Mouse (Mus musculus) urinary bladder, postnatal 25 days (tissue): ENCODE data around the gene Ankrd44.

Experiments
- DNase-seq: peaks from one replicate; pipeline ENCODE4 v3.0.0; 2022; ENCODE audit warnings: low spot score

Ankrd44 gene

DNA sequence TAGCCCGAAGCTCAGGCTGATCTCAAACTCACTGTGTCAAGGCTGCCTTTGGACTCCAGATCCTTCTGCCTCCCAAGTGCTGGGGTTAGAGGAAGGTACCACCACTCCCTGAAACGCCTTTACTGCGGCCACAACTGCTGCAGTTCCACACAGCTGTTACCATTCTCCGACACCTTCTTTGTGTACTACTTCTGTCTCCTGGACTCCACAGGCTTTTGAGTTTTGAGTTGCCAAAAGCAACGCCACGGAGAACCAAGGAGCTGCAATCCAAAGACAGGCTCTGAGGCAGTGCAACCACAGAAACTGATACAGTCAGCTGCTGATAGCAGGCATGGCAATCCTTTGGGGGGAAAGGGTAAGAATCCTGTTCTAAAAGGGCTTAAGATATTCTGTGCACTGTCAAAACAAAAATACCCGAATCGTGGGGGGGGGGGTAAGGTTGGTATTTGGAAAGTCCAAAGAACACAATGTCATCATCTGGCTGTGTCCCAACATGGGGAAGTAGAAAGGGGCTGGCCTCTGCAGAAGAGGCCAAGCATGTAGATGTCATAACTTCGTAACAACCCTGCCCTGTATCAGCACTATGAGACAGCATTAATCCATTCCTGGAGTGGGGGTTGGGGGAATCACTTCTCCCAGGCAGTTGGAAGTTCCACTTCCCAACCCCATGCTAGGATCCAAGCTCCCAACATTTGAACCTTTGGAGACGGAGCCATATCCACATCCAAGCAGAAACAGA is 116.2 kb downstream of the Ankrd44 start:
- DNase-seq, result no peak

- DNase-seq, result no peak
Measured at GRCm38 (mm10) chr1:54809098-54809490, 117.1 kb downstream of the Ankrd44 start.

DNA sequence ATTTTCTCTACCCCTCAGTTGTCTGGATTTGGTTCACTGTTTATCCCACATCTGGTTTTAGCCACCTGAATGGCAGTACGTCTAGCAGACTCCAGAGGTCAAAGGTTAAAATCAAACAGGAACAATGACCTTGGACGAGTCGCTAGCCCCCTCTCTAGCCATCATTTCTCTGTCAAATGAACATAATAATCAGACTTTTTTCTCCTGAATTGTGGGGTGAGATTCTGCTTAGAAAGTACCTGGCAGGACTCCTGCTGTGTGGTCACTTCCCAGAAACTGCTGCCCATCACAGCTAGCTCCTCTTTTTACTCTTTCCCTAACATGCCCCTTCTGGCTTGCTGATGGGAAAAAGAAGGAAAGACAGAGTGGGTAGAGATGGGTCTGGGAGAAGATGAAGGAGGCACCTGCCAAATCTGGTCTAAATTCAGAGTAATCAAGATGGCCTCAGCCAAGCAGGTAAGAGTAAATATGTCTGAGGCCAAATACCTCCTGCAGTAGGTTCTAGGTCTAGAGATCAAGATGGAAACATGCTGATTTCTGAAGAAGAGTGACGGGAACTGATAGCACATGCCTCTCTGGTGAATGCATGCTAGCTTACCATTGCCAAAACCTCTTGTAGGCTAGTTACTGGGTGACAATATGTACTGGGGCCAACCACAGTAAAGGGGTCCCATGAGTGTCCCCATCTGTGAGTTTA is 117.6 kb downstream of the Ankrd44 start:
- DNase-seq, result no peak

- DNase-seq, result no peak
Measured at GRCm38 (mm10) chr1:54807832-54808231, 118.4 kb downstream of the Ankrd44 start.

- DNase-seq, result no peak
Measured at GRCm38 (mm10) chr1:54806116-54806850, 119.9 kb downstream of the Ankrd44 start.

GRCm38 (mm10) chr1:54804406-54804805 is 121.8 kb downstream of the Ankrd44 start:
- DNase-seq, result no peak

DNA sequence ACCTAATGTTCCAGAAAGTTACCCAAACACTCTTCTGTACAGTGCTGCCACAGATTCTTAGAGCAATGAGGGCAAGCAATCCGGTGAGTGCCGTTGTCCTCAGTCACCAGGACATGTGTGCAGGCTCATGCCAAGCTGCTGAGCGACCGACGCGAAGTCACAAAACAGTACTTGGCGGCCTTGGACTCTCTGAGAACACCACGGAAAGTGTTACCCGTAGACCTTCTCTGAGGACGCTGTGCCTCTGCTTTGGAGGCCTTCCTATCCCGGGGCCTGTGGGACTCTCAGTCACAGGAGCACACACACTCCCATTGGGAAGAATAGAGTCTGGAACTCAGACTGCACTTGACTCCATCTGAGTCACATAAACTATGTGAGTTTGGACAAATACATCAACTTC is 123.5 kb downstream of the Ankrd44 start:
- no peak for DNase-seq

- DNase-seq, result no peak
Measured at GRCm38 (mm10) chr1:54801256-54801655, 124.9 kb downstream of the Ankrd44 start.

GRCm38 (mm10) chr1:54799421-54799820 is 126.8 kb downstream of the Ankrd44 start:
- DNase-seq, result no peak

GRCm38 (mm10) chr1:54798415-54798814 is 127.8 kb downstream of the Ankrd44 start:
- no peak for DNase-seq

GRCm38 (mm10) chr1:54794709-54795108 is 131.5 kb downstream of the Ankrd44 start:
- no peak for DNase-seq

GRCm38 (mm10) chr1:54791406-54791805 is 134.8 kb downstream of the Ankrd44 start:
- no peak for DNase-seq

GRCm38 (mm10) chr1:54789327-54789960 is 136.7 kb downstream of the Ankrd44 start:
- DNase-seq, result no peak

GRCm38 (mm10) chr1:54788337-54788736 is 137.8 kb downstream of the Ankrd44 start:
- no peak for DNase-seq

DNA sequence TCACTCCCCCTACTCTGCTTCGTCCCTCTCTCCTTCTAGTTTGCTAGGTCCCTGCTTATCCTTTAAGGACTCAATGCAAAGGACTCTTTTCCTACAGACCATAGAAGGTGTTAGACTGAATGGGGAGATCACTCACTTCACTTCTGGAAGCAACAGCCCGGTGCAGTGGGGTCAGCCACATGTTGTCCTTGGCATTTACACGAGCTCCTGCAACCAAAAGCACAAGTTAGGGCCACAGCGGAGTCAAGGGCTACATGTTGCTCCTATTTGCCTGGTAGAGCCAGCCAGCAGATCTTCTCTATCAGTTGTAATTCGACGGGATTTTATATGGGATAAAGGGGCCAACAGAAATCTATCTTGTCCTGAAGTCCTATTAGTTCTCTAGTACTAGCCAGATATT is 148.0 kb downstream of the Ankrd44 start:
- no peak for DNase-seq

GRCm38 (mm10) chr1:54777104-54777503 is 149.1 kb downstream of the Ankrd44 start:
- DNase-seq, result no peak

DNA sequence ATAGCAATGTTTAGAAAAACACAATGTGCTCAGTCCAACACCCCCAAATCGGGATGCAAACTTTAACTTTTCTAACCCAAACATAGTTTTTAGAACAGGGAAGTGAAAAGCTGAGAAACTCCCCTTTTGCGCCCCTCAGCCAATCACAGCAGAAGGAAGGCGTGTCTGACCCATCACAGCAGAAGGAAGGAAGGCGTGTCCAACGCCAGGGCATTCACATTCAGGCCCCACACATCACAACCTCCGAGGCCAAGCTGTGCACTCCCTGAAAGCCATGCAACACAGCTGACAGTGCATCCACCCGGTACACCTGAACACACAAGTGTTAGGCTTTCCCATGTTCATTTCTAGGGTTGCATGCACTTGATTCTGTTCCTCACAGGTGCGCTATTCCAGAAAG is 150.1 kb downstream of the Ankrd44 start:
- DNase-seq, result no peak

DNA sequence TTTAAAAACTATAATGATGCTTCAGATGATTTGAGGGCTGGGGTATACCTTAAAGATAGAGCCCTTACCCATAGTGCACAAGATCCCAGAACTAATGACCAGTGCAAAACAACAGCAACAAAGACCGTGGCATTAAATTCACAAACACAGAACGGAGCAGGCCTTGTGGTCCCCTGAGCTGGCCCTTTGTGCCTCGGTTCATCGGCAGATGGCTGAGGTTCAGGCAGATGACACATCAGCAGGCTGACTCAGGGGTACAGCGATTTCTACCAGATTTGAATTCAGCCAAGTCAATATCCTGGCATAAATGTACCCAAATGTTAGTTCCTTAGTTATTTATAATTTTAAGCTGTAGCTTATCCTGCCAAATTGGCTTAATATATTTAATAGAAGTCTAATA is 153.3 kb downstream of the Ankrd44 start:
- DNase-seq, result no peak

GRCm38 (mm10) chr1:54771471-54771870 is 154.7 kb downstream of the Ankrd44 start:
- no peak for DNase-seq

GRCm38 (mm10) chr1:54767221-54767620 is 159.0 kb downstream of the Ankrd44 start:
- no peak for DNase-seq

- no peak for DNase-seq
Measured at GRCm38 (mm10) chr1:54765632-54766238, 160.5 kb downstream of the Ankrd44 start.

- DNase-seq, result no peak
Measured at GRCm38 (mm10) chr1:54762216-54762807, 163.9 kb downstream of the Ankrd44 start.
